Mouse (Mus musculus) left cerebral cortex, postnatal 4 days (tissue): ENCODE measurements at regions not wholly inside any gene's neighbourhood (a gene's known extent, or its start where the extent isn't known, plus 50 kb on each side); places are given as distances from the start of the nearest gene placed in this dataset.

ENCODE experiments used
- DNase-seq: peaks from one replicate; pipeline ENCODE4 v3.0.0-alpha.2; 2022
- intact Hi-C: fragments of 180-260 bp; cut with DNase I; formaldehyde crosslinking; loops from one replicate; pipeline ENCODE4 v1.15.1; 2025

DNA sequence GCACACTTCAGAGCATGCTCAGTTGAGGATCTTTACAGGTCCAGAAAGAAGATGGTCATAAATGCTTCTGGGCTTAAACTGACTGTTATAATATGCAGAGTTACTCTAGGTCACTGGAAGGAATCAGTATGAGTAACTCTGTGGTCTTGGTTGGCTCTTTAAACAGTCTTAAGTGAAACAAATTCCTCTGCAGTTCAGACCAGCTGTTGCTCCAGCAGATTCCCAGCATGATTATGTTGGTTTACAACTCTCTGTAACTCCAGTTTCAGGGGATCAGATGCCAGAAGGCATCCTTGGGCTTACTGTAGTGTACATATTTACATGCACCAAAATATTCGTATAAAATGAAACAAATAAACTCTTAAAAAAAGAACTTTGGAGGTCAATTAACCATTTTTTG, 606.1 kb upstream of the Agtr1b start:
- no peak for DNase-seq
- intact Hi-C loops, result no loop called here
